Mouse (Mus musculus) skeletal muscle tissue, postnatal 0 days (tissue): ENCODE data around the gene Gm9913. TPM values are rescaled to one million over a fixed set of nuclear protein-coding genes. Genes with fewer than 3 reads are reported as not detected.

Experiments
- polyA plus RNA-seq: library from polyadenylated mRNA; unstranded; fragments of >200 nt; fragmentation: Nextera tagmentation; extraction: Ambion mirVana; gene quantifications from 2 replicates; pipeline ENCODE4 v1.2.1, GENCODE M21; 2015

The Gm9913 gene
- polyA plus RNA-seq: 0.18 and 0.48 TPM in 2 replicates

DNA sequence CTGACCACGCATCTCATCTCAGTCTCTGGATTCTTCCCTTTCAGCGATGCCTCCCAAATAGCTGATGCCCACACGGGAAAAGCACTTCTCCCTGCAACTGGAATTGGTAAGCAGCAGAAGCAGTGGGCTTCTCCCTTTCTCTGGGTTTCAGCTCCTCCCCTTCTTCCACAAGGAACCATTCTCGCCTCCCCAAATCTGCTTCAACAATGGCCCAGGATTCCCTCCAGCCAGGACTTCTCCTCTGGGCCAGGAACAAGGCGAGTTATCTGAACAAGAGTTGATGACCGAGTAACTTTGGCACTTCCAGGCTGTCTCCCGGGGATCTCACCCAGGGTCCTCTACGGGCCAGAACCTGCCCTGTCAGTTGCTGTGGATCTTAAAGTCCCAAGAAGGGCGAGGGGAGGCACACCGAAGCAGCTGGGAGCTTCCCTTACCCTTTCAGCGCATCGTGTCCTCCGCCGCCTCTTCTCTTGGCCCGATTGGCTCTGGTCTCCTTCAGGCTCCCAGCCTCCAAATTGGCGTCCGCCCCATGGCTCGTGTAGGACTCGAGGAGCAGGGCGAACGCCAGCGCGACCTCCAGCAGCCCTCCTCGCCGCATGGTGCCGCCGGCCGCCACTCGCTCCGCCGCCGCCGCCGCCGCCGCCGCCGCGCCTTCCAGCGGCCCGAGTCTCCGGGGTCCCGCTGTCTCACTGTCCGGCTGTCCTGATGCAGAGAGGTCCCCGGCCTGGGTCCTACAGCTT lies at the start of gene Gm9913:
Gene Gm9913, plus strand, starts transcription at position 84 of the 740 bp plus-strand sequence.

DNA sequence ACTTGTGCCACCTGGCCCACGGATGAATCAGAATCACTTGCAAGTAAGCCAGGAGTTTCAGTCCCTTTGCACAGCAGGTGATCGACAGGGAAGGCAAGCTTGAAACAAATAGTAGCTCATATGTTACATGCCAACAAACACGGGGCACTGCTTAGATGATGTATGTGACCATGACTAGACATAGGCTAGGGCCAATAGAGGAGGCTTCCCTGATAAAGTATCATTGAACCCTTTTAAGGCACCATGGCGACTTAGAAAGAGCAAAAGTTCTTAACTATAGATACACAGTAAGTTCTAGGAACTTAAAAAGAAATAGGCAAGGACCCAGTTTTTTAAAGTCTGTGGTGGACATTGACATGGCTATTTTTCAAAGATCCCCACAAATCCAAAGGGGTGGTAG lies 3.0 kb downstream of the Gm9913 start, which contains the start of gene Fbn1:
Gene Fbn1, minus strand, starts transcription at position 101 of the 400 bp plus-strand sequence.

Other genes starting within 250 kb of the Gm9913 start
- 25.4 and 28.4 TPM in 2 replicates for gene Fbn1, start 2.9 kb downstream of the Gm9913 start, polyA plus RNA-seq
- 1.1 and 1.3 TPM in 2 replicates for gene Cep152, start 120.0 kb downstream of the Gm9913 start, polyA plus RNA-seq
- 94.0 and 99.0 TPM in 2 replicates for gene Eid1, start 168.0 kb downstream of the Gm9913 start, polyA plus RNA-seq
- 1.3 and 1.4 TPM in 2 replicates for gene Shc4, start 219.1 kb downstream of the Gm9913 start, polyA plus RNA-seq